Mouse (Mus musculus): Measurements from ENCODE around the gene Tsks. TPM values are rescaled to one million over a fixed set of nuclear protein-coding genes. Genes with fewer than 3 reads are reported as not detected.

Tsks gene
- polyA plus RNA-seq, 1 experiment from 2014 or later = 0.21 TPM

GRCm38 (mm10) chr7:44985595-44986191 is 42.7 kb downstream of the Tsks start:
- peak; percentile 4 for ATAC-seq (replicated peaks)
- peaks cover 14% of the 10 kb centered on the region for H3K36me3 ChIP-seq (replicated peaks)
- peaks cover 36% of the 10 kb centered on the region for H3K4me1 ChIP-seq
- H3K9ac ChIP-seq = peak overlapping the region; percentile 95
- H3K27ac ChIP-seq = peak overlapping the region; percentile 95
- H3K9me3 ChIP-seq = no peaks in the 10 kb centered on the region
- H3K4me3 ChIP-seq = peak overlapping the region; percentile 87
- H3K27me3 ChIP-seq (replicated peaks) = no peaks in the 10 kb centered on the region
- WGBS = 1% methylated on average over 43 of the region's 45 CpGs
- H3K4me2 ChIP-seq = peak overlapping the region; percentile 59

GRCm38 (mm10) chr7:44986192-44986878 is 43.3 kb downstream of the Tsks start, which contains the start of gene Prmt1:
TSS of gene Prmt1 (minus strand) at chr7:44986568.
- H3K4me1 ChIP-seq = peaks cover 36% of the 10 kb centered on the region
- H3K27me3 ChIP-seq (replicated peaks) = no peaks in the 10 kb centered on the region
- 2% methylated on average over 42 of the region's 42 CpGs for WGBS
- peaks cover 9% of the 10 kb centered on the region for H3K36me3 ChIP-seq (replicated peaks)
- peak; percentile 97 for ATAC-seq (replicated peaks)
- H3K27ac ChIP-seq = peak within 1 kb of the TSS; percentile 95
- H3K4me2 ChIP-seq = peak within 1 kb of the TSS; percentile 59
- H3K4me3 ChIP-seq = peak within 1 kb of the TSS; percentile 87
- H3K9me3 ChIP-seq = no peaks in the 10 kb centered on the region
- H3K9ac ChIP-seq = peak within 1 kb of the TSS; percentile 95

GRCm38 (mm10) chr7:44986879-44987718 is 44.1 kb downstream of the Tsks start:
- peak overlapping the region; percentile 94 for H3K27ac ChIP-seq
- H3K4me3 ChIP-seq = peak overlapping the region; percentile 87
- H3K36me3 ChIP-seq (replicated peaks) = peaks cover 1% of the 10 kb centered on the region
- peak; percentile 26 for ATAC-seq (replicated peaks)
- H3K4me2 ChIP-seq = peak overlapping the region; percentile 57
- peak overlapping the region; percentile 55 for H3K9ac ChIP-seq
- H3K27me3 ChIP-seq (replicated peaks) = no peaks in the 10 kb centered on the region
- peaks cover 36% of the 10 kb centered on the region for H3K4me1 ChIP-seq
- H3K9me3 ChIP-seq = no peaks in the 10 kb centered on the region
- 0% methylated on average over 29 of the region's 29 CpGs for WGBS

GRCm38 (mm10) chr7:44996672-44997071 is 53.7 kb downstream of the Tsks start:
- peak overlapping the region; percentile 49 for H3K4me3 ChIP-seq
- H3K27ac ChIP-seq = no peak overlapping the region
- H3K4me2 ChIP-seq = peak overlapping the region; percentile 76
- ATAC-seq (replicated peaks) = no peak
- H3K36me3 ChIP-seq (replicated peaks) = peaks cover 15% of the 10 kb centered on the region
- H3K4me1 ChIP-seq = peaks cover 35% of the 10 kb centered on the region
- peak overlapping the region; percentile 18 for H3K9ac ChIP-seq
- H3K27me3 ChIP-seq (replicated peaks) = no peaks in the 10 kb centered on the region
- no peaks in the 10 kb centered on the region for H3K9me3 ChIP-seq
- 14% methylated on average over 10 of the region's 10 CpGs for WGBS

- no peaks in the 10 kb centered on the region for H3K9me3 ChIP-seq
- ATAC-seq (replicated peaks) = peak; percentile 91
- peaks cover 35% of the 10 kb centered on the region for H3K4me1 ChIP-seq
- H3K36me3 ChIP-seq (replicated peaks) = peaks cover 18% of the 10 kb centered on the region
- peak within 1 kb of the TSS; percentile 49 for H3K4me3 ChIP-seq
- H3K27ac ChIP-seq = peak within 1 kb of the TSS; percentile 69
- under 1% methylated on average over 43 of the region's 43 CpGs for WGBS
- no peaks in the 10 kb centered on the region for H3K27me3 ChIP-seq (replicated peaks)
- H3K9ac ChIP-seq = peak within 1 kb of the TSS; percentile 48
- H3K4me2 ChIP-seq = peak within 1 kb of the TSS; percentile 76
Observed at GRCm38 (mm10) chr7:44997231-44997939, 54.4 kb downstream of the Tsks start, which contains the start of gene Irf3. TSS of gene Irf3 (plus strand) at chr7:44997648.

GRCm38 (mm10) chr7:44997940-44998428 is 55.0 kb downstream of the Tsks start:
- no peak; the same call in 1 of the 2 replicates for ATAC-seq (replicated peaks)
- Histone ChIP-seq H3K4me1 (peaks cover 35% of the 10 kb centered on the region), H3K27ac (peak overlapping the region; percentile 69), H3K36me3 (replicated peaks) (peaks cover 22% of the 10 kb centered on the region), H3K4me2 (peak overlapping the region; percentile 76), H3K4me3 (peak overlapping the region; percentile 49), H3K9ac (peak overlapping the region; percentile 48), H3K9me3 (no peaks in the 10 kb centered on the region), H3K27me3 (replicated peaks) (no peaks in the 10 kb centered on the region)
- WGBS = 5% methylated on average over 15 of the region's 15 CpGs

GRCm38 (mm10) chr7:44998501-44998955 is 55.5 kb downstream of the Tsks start, which contains the start of gene Bcl2l12:
TSS of gene Bcl2l12 (minus strand) at chr7:44998712.
- H3K36me3 ChIP-seq (replicated peaks) = peaks cover 27% of the 10 kb centered on the region
- H3K27me3 ChIP-seq (replicated peaks) = no peaks in the 10 kb centered on the region
- H3K27ac ChIP-seq = peak within 1 kb of the TSS; percentile 69
- peak within 1 kb of the TSS; percentile 48 for H3K9ac ChIP-seq
- H3K4me1 ChIP-seq = peaks cover 35% of the 10 kb centered on the region
- H3K4me2 ChIP-seq = peak within 1 kb of the TSS; percentile 76
- peak within 1 kb of the TSS; percentile 49 for H3K4me3 ChIP-seq
- ATAC-seq (replicated peaks) = no peak
- no peaks in the 10 kb centered on the region for H3K9me3 ChIP-seq
- WGBS = 3% methylated on average over 18 of the region's 18 CpGs

GRCm38 (mm10) chr7:44999753-45000152 is 56.7 kb downstream of the Tsks start:
- no peak overlapping the region for H3K27ac ChIP-seq
- no peak for ATAC-seq (replicated peaks)
- H3K4me1 ChIP-seq = peaks cover 35% of the 10 kb centered on the region
- no peaks in the 10 kb centered on the region for H3K27me3 ChIP-seq (replicated peaks)
- no peaks in the 10 kb centered on the region for H3K9me3 ChIP-seq
- no peak overlapping the region for H3K4me2 ChIP-seq
- WGBS = 87% methylated on average over 11 of the region's 11 CpGs
- H3K36me3 ChIP-seq (replicated peaks) = peaks cover 38% of the 10 kb centered on the region
- H3K9ac ChIP-seq = no peak overlapping the region
- no peak overlapping the region for H3K4me3 ChIP-seq

GRCm38 (mm10) chr7:45000539-45001114 is 57.6 kb downstream of the Tsks start:
- Histone ChIP-seq H3K4me3 (no peak overlapping the region), H3K9ac (no peak overlapping the region), H3K36me3 (replicated peaks) (peaks cover 45% of the 10 kb centered on the region), H3K27me3 (replicated peaks) (no peaks in the 10 kb centered on the region), H3K27ac (no peak overlapping the region), H3K4me1 (peaks cover 35% of the 10 kb centered on the region), H3K4me2 (no peak overlapping the region), H3K9me3 (no peaks in the 10 kb centered on the region)
- no peak for ATAC-seq (replicated peaks)
- 87% methylated on average over 21 of the region's 21 CpGs for WGBS

- Histone ChIP-seq H3K27me3 (replicated peaks) (no peaks in the 10 kb centered on the region), H3K4me3 (no peak overlapping the region), H3K4me1 (peaks cover 23% of the 10 kb centered on the region), H3K9ac (no peak overlapping the region), H3K36me3 (replicated peaks) (peaks cover 62% of the 10 kb centered on the region), H3K27ac (no peak overlapping the region), H3K4me2 (no peak overlapping the region), H3K9me3 (no peaks in the 10 kb centered on the region)
- no peak for ATAC-seq (replicated peaks)
- WGBS = 92% methylated on average over 7 of the region's 7 CpGs
Observed at GRCm38 (mm10) chr7:45002440-45002839, 59.4 kb downstream of the Tsks start.

GRCm38 (mm10) chr7:45004546-45004945 is 61.5 kb downstream of the Tsks start:
- Histone ChIP-seq H3K4me1 (peaks cover 6% of the 10 kb centered on the region; the same call in 1 of the 2 replicates), H3K9me3 (no peaks in the 10 kb centered on the region), H3K4me2 (no peak overlapping the region), H3K4me3 (no peak overlapping the region), H3K9ac (no peak overlapping the region), H3K27ac (no peak overlapping the region), H3K36me3 (replicated peaks) (peaks cover 82% of the 10 kb centered on the region), H3K27me3 (replicated peaks) (no peaks in the 10 kb centered on the region)
- ATAC-seq (replicated peaks) = no peak
- WGBS = 91% methylated on average over 3 of the region's 3 CpGs

All from midbrain, embryonic 15.5 days (tissue).